Mouse (Mus musculus) embryonic facial prominence, embryonic 12.5 days (tissue): ENCODE data around the gene Nlgn3. TPM values are rescaled to one million over a fixed set of nuclear protein-coding genes. Genes with fewer than 3 reads are reported as not detected.
"Not testable (repeated sequence)": the region's sequence is repeated elsewhere in the genome, so short reads cannot be mapped to it uniquely, and the experiment has no call there.

Experiments used
- ATAC-seq: fragments of 200-750 bp; cut with Nextera tagmentation; 2 replicates; pipeline ENCODE4 v1.8.0; 2017; ENCODE audit not compliant: insufficient number of reproducible peaks, insufficient read depth, low FRiP score, low TSS enrichment
- H3K27ac ChIP-seq: fragments of 300-500 bp; sonication (generic); 2 replicates; pipeline ENCODE4 v1.5.1; 2016; ENCODE audit warnings: mild to moderate bottlenecking
- H3K27me3 ChIP-seq: fragments of 300-500 bp; sonication (generic); 2 replicates; pipeline ENCODE4 v1.6.1; 2016; ENCODE audit warnings: mild to moderate bottlenecking, moderate library complexity
- H3K36me3 ChIP-seq: fragments of 300-500 bp; sonication (generic); 2 replicates; pipeline ENCODE4 v1.6.1; 2016; ENCODE audit warnings: mild to moderate bottlenecking
- H3K4me1 ChIP-seq: fragments of 300-500 bp; sonication (generic); 2 replicates; pipeline ENCODE4 v1.6.1; 2016
- H3K4me2 ChIP-seq: fragments of 300-500 bp; sonication (generic); replicated peaks from 2 replicates; pipeline ENCODE4 v1.6.1; 2016; ENCODE audit warnings: mild to moderate bottlenecking, moderate library complexity
- H3K4me3 ChIP-seq: fragments of 300-500 bp; sonication (generic); 2 replicates; pipeline ENCODE4 v1.5.1; 2016; ENCODE audit warnings: mild to moderate bottlenecking
- H3K9ac ChIP-seq: fragments of 300-500 bp; sonication (generic); 2 replicates; pipeline ENCODE4 v1.6.1; 2016; ENCODE audit warnings: mild to moderate bottlenecking, moderate library complexity
- H3K9me3 ChIP-seq: fragments of 300-500 bp; sonication (generic); 2 replicates; pipeline ENCODE4 v1.6.1; 2016; ENCODE audit warnings: mild to moderate bottlenecking, moderate library complexity
- WGBS: fragments of 180-500 bp; shearing (Covaris S2); methylation state at CpG from one replicate; pipeline ENCODE4 v1.1.7; 2016; 5-methylcytosine and 5-hydroxymethylcytosine counted together
- polyA plus RNA-seq: library from polyadenylated mRNA; unstranded; fragments of >200 nt; fragmentation: Nextera tagmentation; extraction: Ambion mirVana; gene quantifications from 2 replicates; pipeline ENCODE4 v1.2.1, GENCODE M21; 2016

Nlgn3 gene
- polyA plus RNA-seq, 1 experiment from 2014 or later, result 18.0 TPM

DNA sequence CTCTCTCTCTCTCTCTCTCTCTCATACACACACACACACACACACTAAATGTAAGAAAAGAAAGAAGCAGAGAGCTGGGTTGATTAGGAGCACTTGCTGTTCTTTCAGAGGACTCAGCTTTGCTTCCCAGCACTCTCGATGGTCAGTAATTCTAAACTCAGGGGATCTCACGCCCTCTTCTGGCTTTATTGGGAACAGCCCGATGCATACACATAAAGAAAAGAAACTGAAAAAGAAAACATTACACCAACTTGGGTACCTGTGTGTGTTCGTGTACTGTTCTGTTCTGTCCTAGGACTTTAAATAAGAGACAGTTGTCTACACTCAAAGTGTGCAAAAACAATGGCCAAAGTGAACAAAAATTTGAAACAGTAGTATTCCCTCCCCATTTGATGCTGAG lies 39.7 kb downstream of the Nlgn3 start:
- Histone ChIP-seq H3K9me3 (no peaks in the 10 kb centered on the region), H3K4me3 (no peak overlapping the region), H3K4me2 (no peak overlapping the region), H3K27me3 (no peaks in the 10 kb centered on the region), H3K4me1 (no peaks in the 10 kb centered on the region), H3K27ac (no peak overlapping the region), H3K36me3 (no peaks in the 10 kb centered on the region), H3K9ac (no peak overlapping the region)
- no peak for ATAC-seq
- WGBS, result 45% methylated on average over 4 of the region's 4 CpGs

DNA sequence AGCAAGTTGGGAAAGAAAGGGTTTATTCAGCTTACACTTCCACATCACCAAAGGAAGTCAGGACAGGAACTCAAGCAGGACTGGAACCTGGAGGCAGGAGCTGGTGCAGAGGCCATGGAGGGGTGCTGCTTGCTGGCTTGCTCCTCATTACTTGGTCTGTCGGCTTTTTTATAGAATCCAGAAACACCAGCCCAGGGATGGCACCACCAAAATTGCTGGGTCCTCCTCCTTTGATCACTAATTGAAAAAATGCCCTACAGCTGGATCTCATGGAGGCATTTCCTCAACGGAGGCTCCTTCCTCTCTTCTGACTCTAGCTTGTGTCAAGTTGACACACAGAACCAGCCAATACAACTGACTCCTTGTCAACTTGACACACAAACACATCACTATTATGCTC lies 43.9 kb downstream of the Nlgn3 start:
- 37% methylated on average over 2 of the region's 2 CpGs for WGBS
- H3K9ac ChIP-seq, H3K27me3 ChIP-seq, H3K4me1 ChIP-seq, H3K36me3 ChIP-seq, H3K9me3 ChIP-seq, H3K27ac ChIP-seq, H3K4me2 ChIP-seq, ATAC-seq, H3K4me3 ChIP-seq: not testable (repeated sequence)

DNA sequence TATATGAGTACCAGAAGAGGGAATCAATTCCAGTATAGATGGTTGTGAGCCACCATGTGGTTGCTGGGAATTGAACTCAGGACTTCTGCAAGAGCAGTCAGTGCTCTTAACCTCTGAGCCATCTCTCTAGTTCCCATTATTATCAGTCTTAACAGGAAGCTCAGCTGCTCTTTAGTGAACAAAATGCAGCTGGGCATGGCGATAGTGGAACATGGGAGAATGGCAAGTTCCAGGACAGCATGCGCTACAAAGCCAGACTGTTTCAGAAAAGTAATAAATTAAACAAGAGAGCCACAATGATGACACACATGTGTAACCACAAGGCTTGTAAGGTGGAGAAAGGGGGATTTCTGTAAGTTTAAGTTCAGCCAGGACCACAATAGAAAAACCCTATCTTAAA lies 46.5 kb downstream of the Nlgn3 start:
- Histone ChIP-seq H3K4me2 (no peak overlapping the region), H3K9me3 (no peaks in the 10 kb centered on the region), H3K9ac (no peak overlapping the region), H3K4me3 (no peak overlapping the region), H3K27me3 (no peaks in the 10 kb centered on the region), H3K4me1 (no peaks in the 10 kb centered on the region), H3K36me3 (no peaks in the 10 kb centered on the region), H3K27ac (no peak overlapping the region)
- ATAC-seq, result no peak
- WGBS, result 93% methylated on average over 2 of the region's 2 CpGs

DNA sequence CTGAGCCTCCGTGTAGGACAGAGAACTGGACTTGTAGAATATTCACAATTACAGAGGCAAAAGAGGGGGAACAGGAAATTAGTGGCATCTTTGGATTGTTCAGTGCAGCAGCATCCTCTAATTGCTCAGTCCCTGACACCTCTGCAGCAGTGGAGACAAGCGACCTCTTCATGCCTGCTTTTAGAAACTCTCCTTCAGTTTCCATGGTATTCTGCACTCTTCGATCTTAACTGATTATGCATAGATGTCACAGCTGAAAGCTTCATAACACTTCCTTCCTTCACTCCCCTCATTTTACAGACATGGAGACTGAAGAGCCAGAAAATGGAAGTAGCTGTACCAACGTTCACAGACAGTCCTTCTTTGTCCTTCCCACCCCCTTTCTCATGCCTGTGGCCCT lies 47.5 kb downstream of the Nlgn3 start:
- H3K4me1 ChIP-seq, result no peaks in the 10 kb centered on the region
- H3K36me3 ChIP-seq, result no peaks in the 10 kb centered on the region
- H3K9me3 ChIP-seq, result no peaks in the 10 kb centered on the region
- H3K27me3 ChIP-seq, result no peaks in the 10 kb centered on the region
- no peak overlapping the region for H3K4me2 ChIP-seq
- 59% methylated on average over 4 of the region's 4 CpGs for WGBS
- no peak overlapping the region for H3K4me3 ChIP-seq
- H3K27ac ChIP-seq, result no peak overlapping the region
- no peak overlapping the region for H3K9ac ChIP-seq
- ATAC-seq, result no peak

DNA sequence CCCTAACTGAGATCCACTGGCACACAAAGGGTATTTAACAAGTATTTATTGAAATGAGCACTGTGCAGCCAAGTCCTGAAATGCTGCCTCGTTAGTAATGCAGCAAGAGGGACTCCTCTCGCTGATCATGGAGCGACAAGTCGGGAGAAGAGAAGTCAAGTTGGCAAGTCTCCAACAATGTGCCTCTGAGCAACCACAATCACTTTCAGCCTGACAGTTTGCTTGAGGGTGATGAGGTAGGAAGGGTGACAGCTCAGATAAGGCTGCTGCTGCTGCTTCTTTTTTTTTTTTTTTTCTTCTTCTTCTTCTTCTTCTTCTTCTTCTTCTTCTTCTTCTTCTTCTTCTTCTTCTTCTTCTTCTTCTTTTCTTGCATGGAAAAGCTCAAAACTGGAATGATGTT lies 52.2 kb downstream of the Nlgn3 start:
- no peaks in the 10 kb centered on the region for H3K9me3 ChIP-seq
- no peak overlapping the region for H3K27ac ChIP-seq
- H3K4me1 ChIP-seq, result no peaks in the 10 kb centered on the region
- 65% methylated on average over 4 of the region's 4 CpGs for whole genome bisulfite sequencing
- H3K36me3 ChIP-seq, result no peaks in the 10 kb centered on the region
- H3K27me3 ChIP-seq, result no peaks in the 10 kb centered on the region
- no peak for ATAC-seq
- H3K9ac ChIP-seq, result no peak overlapping the region
- no peak overlapping the region for H3K4me2 ChIP-seq
- H3K4me3 ChIP-seq, result no peak overlapping the region

DNA sequence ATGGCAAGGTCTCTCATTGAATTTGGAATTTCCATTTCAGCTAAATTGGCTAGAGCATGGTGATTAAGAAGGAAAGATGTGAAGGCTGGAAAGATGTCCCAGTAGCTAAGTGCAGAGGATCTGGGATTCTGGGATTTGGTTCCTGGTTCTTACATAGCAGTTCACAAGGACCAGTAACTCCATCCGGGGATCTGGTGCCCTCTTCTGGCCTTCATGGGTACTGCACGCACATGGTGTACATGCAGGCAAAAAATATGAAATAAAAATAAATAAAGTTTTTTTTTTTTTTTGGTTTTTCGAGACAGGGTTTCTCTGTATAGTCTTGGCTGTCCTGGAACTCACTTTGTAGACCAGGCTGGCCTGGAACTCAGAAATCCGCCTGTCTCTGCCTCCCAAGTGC lies 59.9 kb downstream of the Nlgn3 start:
- not testable (repeated sequence) for H3K4me3 ChIP-seq, H3K27me3 ChIP-seq, ATAC-seq, H3K36me3 ChIP-seq, H3K4me2 ChIP-seq, H3K9me3 ChIP-seq, H3K4me1 ChIP-seq, H3K27ac ChIP-seq, H3K9ac ChIP-seq
- WGBS, result 63% methylated on average over 4 of the region's 4 CpGs

DNA sequence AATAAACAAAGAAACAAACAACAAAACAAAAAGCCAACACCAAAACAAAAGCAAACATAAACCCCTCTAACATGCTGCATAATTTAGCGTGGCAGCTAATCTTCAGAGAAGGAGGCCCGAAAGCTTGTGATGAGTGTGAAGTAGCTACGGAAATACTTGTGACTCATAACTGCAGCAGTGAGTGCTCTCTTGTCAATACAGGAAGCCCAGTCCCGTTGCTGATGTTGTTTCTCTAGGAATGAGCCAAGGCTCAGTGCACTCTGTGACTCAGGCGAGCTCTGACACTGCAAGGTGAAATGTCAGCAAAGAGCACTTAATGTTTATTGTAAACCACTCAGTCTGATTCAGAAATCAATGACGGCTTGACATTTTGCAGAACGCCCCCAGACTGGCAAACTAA lies 70.0 kb downstream of the Nlgn3 start:
- 0 out of 2 replicates have a peak, but pooled peaks cover 5% of the 10 kb centered on the region for H3K27me3 ChIP-seq
- H3K36me3 ChIP-seq, result no peaks in the 10 kb centered on the region
- no peaks in the 10 kb centered on the region for H3K4me1 ChIP-seq
- ATAC-seq, result no peak
- no peak overlapping the region for H3K4me2 ChIP-seq
- H3K27ac ChIP-seq, result no peak overlapping the region
- H3K9me3 ChIP-seq, result no peaks in the 10 kb centered on the region
- no peak overlapping the region for H3K9ac ChIP-seq
- no peak overlapping the region for H3K4me3 ChIP-seq
- WGBS, result 71% methylated on average over 7 of the region's 7 CpGs

DNA sequence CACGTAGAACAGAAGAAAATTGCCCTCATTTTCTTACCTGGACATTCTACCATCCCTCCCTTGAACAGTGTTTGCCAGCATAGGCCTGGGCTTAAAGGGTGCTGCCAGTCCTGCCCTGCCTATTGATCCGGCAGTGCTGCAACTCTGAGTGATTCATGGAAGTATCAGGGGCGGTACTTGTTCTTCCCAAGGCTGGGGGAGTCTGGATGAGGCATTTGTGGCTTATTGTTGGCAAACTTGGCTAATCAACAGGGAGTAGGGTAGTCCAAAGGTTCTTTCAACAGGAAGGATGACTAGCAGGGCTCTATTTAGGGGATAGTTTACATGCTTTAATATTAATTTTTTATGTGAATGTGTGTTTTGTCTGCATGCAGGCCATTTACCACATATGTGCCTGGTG lies 71.6 kb downstream of the Nlgn3 start:
- H3K9me3 ChIP-seq, result no peaks in the 10 kb centered on the region
- no peak overlapping the region for H3K9ac ChIP-seq
- 68% methylated on average over 3 of the region's 3 CpGs for WGBS
- H3K4me1 ChIP-seq, result no peaks in the 10 kb centered on the region
- no peak for ATAC-seq
- H3K4me2 ChIP-seq, result no peak overlapping the region
- H3K27me3 ChIP-seq, result 0 out of 2 replicates have a peak, but pooled peaks cover 3% of the 10 kb centered on the region
- no peaks in the 10 kb centered on the region for H3K36me3 ChIP-seq
- H3K27ac ChIP-seq, result no peak overlapping the region
- H3K4me3 ChIP-seq, result no peak overlapping the region

DNA sequence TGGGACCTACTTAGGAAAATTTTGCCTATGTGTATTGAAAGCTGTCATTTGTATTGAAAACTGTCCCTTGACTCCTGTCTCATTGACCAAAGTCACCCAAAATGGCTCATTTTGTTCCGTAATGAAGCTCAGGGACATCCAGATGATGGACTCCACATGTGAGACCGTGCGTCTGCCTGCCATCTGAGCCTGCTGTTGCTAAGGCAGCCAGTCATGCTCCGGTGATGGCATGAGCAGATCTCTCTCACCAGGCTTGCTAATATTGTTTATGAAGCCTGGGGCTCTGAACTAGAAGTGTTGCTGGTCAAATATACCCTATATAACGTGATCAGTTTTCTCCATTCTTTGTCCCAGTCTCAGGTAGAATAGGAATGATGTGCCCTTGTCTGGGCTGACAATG lies 74.0 kb downstream of the Nlgn3 start:
- H3K4me1 ChIP-seq, result no peaks in the 10 kb centered on the region
- 45% methylated on average over 5 of the region's 5 CpGs for WGBS
- H3K27me3 ChIP-seq, result 0 out of 2 replicates have a peak, but pooled peaks cover 8% of the 10 kb centered on the region
- no peak overlapping the region for H3K4me3 ChIP-seq
- H3K27ac ChIP-seq, result no peak overlapping the region
- no peaks in the 10 kb centered on the region for H3K36me3 ChIP-seq
- no peaks in the 10 kb centered on the region for H3K9me3 ChIP-seq
- no peak for ATAC-seq
- no peak overlapping the region for H3K4me2 ChIP-seq
- H3K9ac ChIP-seq, result no peak overlapping the region

Other genes with a start within 250 kb of the Nlgn3 start
- gene Tex11, start 239.5 kb upstream of the Nlgn3 start, polyA plus RNA-seq, result 0.18 TPM in 1 of 2 replicates, not detected in the other
- gene Slc7a3, start 213.1 kb upstream of the Nlgn3 start, polyA plus RNA-seq, result 1.5 TPM in 2 replicates
- 56.7 and 57.2 TPM in 2 replicates for gene Snx12, start 76.6 kb upstream of the Nlgn3 start, polyA plus RNA-seq
- gene Foxo4, start 44.6 kb upstream of the Nlgn3 start, polyA plus RNA-seq, result 2.6 and 3.4 TPM in 2 replicates
- gene Gm614, start 35.2 kb upstream of the Nlgn3 start, polyA plus RNA-seq, result not detected in 2 replicates
- gene Il2rg, start 30.9 kb upstream of the Nlgn3 start, polyA plus RNA-seq, result 5.4 and 5.5 TPM in 2 replicates
- gene Gm20489, start 30.1 kb upstream of the Nlgn3 start, polyA plus RNA-seq, result not detected in 2 replicates
- gene Med12, start 25.1 kb upstream of the Nlgn3 start, polyA plus RNA-seq, result 37.2 and 39.4 TPM in 2 replicates
- not detected in 2 replicates for gene Gjb1, start 77.2 kb downstream of the Nlgn3 start, polyA plus RNA-seq
- 40.9 and 46.0 TPM in 2 replicates for gene Zmym3, start 121.7 kb downstream of the Nlgn3 start, polyA plus RNA-seq
- 527 and 544 TPM in 2 replicates for gene Nono, start 130.2 kb downstream of the Nlgn3 start, polyA plus RNA-seq
- gene Itgb1bp2, start 149.9 kb downstream of the Nlgn3 start, polyA plus RNA-seq, result 7.2 and 7.9 TPM in 2 replicates
- 21.5 and 21.7 TPM in 2 replicates for gene Taf1, start 233.6 kb downstream of the Nlgn3 start, polyA plus RNA-seq